Mouse (Mus musculus) ES-Bruce4 (cell line): ENCODE measurements around the gene Mtg2. TPM values are rescaled to one million over a fixed set of nuclear protein-coding genes. Genes with fewer than 3 reads are reported as not detected.
A peak's percentile ranks its signal among the peaks of the same experiment; 100 is the strongest.

ENCODE experiments used
- H3K27ac ChIP-seq: 2 replicates; pipeline ENCODE4 v1.5.1; 2012; ENCODE audit warnings: low read length, inconsistent platforms; ENCODE audit not compliant: insufficient read depth
- H3K27me3 ChIP-seq: 2 replicates; pipeline ENCODE4 v1.6.1; 2012; ENCODE audit warnings: mild to moderate bottlenecking, low read length, inconsistent platforms; ENCODE audit not compliant: control insufficient read depth, poor library complexity, insufficient read depth, severe bottlenecking
- H3K36me3 ChIP-seq: 2 replicates; pipeline ENCODE4 v1.6.1; 2012; ENCODE audit warnings: inconsistent platforms, mild to moderate bottlenecking, low read length, moderate library complexity; ENCODE audit not compliant: control insufficient read depth, poor library complexity, insufficient read depth, severe bottlenecking
- H3K4me1 ChIP-seq: one replicate; pipeline ENCODE4 v1.8.1; 2011; ENCODE audit warnings: low read length; ENCODE audit not compliant: control insufficient read depth, insufficient read depth
- H3K4me3 ChIP-seq: 2 replicates; pipeline ENCODE4 v1.5.1; 2011; ENCODE audit warnings: low read depth, mild to moderate bottlenecking, low read length
- H3K9ac ChIP-seq: 2 replicates; pipeline ENCODE4 v1.6.1; 2012; ENCODE audit warnings: low read depth, mild to moderate bottlenecking, inconsistent platforms; ENCODE audit not compliant: poor library complexity, severe bottlenecking
- H3K9me3 ChIP-seq: replicated peaks from 2 replicates; pipeline ENCODE4 v1.6.1; 2012; ENCODE audit warnings: mild to moderate bottlenecking, low read length, inconsistent platforms; ENCODE audit not compliant: control insufficient read depth, poor library complexity, insufficient read depth, severe bottlenecking
- CTCF ChIP-seq: IDR thresholded peaks from one replicate; pipeline ENCODE4 v1.8.1; 2011; ENCODE audit warnings: low read depth, low read length
- EP300 ChIP-seq: IDR thresholded peaks from 2 replicates; pipeline ENCODE4 v1.6.1; 2011; ENCODE audit warnings: low read depth, low read length; ENCODE audit not compliant: insufficient read depth
- POLR2A ChIP-seq: IDR thresholded peaks from one replicate; pipeline ENCODE4 v1.8.1; 2011; ENCODE audit warnings: low read length; ENCODE audit not compliant: insufficient read depth
- polyA plus RNA-seq: library from polyadenylated mRNA; stranded (reverse); fragments of >200 nt; gene quantifications from 2 replicates; pipeline ENCODE4 v1.2.4, GENCODE M21; 2011; ENCODE audit warnings: low read depth; ENCODE audit not compliant: missing spikeins, insufficient read depth, insufficient read length

The Mtg2 gene
- polyA plus RNA-seq, 1 experiment, result 14.7 TPM

GRCm38 (mm10) chr2:180097585-180097984 is 27.2 kb downstream of the Mtg2 start:
- H3K4me1 ChIP-seq, result no peaks in the 10 kb centered on the region
- H3K4me3 ChIP-seq, result no peak overlapping the region
- H3K9me3 ChIP-seq, result no peaks in the 10 kb centered on the region
- H3K27me3 ChIP-seq, result no peaks in the 10 kb centered on the region
- H3K27ac ChIP-seq, result no peak overlapping the region
- H3K9ac ChIP-seq, result no peak overlapping the region
- no peaks in the 10 kb centered on the region for H3K36me3 ChIP-seq
- TF ChIP-seq POLR2A (no peak), CTCF (no peak), EP300 (no peak)

GRCm38 (mm10) chr2:180098167-180098566 is 27.8 kb downstream of the Mtg2 start:
- Histone ChIP-seq H3K27ac (no peak overlapping the region), H3K9me3 (no peaks in the 10 kb centered on the region), H3K9ac (no peak overlapping the region), H3K4me1 (no peaks in the 10 kb centered on the region), H3K36me3 (no peaks in the 10 kb centered on the region), H3K4me3 (no peak overlapping the region), H3K27me3 (no peaks in the 10 kb centered on the region)
- no peak for TF ChIP-seq POLR2A
- TF ChIP-seq EP300, result no peak
- TF ChIP-seq CTCF, result peak; percentile 8

- Histone ChIP-seq H3K27me3 (no peaks in the 10 kb centered on the region), H3K27ac (no peak overlapping the region), H3K4me3 (no peak overlapping the region), H3K36me3 (no peaks in the 10 kb centered on the region), H3K9me3 (no peaks in the 10 kb centered on the region), H3K9ac (no peak overlapping the region), H3K4me1 (no peaks in the 10 kb centered on the region)
- no peak for TF ChIP-seq CTCF
- TF ChIP-seq EP300, result no peak
- TF ChIP-seq POLR2A, result no peak
These were observed 29.1 kb downstream of the Mtg2 start for GRCm38 (mm10) chr2:180099529-180099928.

- no peaks in the 10 kb centered on the region for H3K9me3 ChIP-seq
- H3K27me3 ChIP-seq, result no peaks in the 10 kb centered on the region
- peak overlapping the region; percentile 60 for H3K4me3 ChIP-seq
- H3K36me3 ChIP-seq, result no peaks in the 10 kb centered on the region
- H3K9ac ChIP-seq, result peak overlapping the region; percentile 41
- H3K27ac ChIP-seq, result no peak overlapping the region
- no peaks in the 10 kb centered on the region for H3K4me1 ChIP-seq
- no peak for TF ChIP-seq CTCF
- TF ChIP-seq POLR2A, result no peak
- TF ChIP-seq EP300, result no peak
These were observed 33.0 kb downstream of the Mtg2 start for GRCm38 (mm10) chr2:180103151-180103977.

- TF ChIP-seq CTCF, result no peak
- TF ChIP-seq EP300, result no peak
- TF ChIP-seq POLR2A, result no peak
- H3K4me3 ChIP-seq, result peak within 1 kb of the TSS; percentile 60
- H3K27ac ChIP-seq, result no peak within 1 kb of the TSS
- H3K9me3 ChIP-seq, result no peaks in the 10 kb centered on the region
- no peaks in the 10 kb centered on the region for H3K36me3 ChIP-seq
- peaks cover under 1% of the 10 kb centered on the region for H3K4me1 ChIP-seq
- peak within 1 kb of the TSS; percentile 44 for H3K9ac ChIP-seq
- H3K27me3 ChIP-seq, result no peaks in the 10 kb centered on the region
These were observed 33.7 kb downstream of the Mtg2 start, which contains the start of gene Hrh3 for GRCm38 (mm10) chr2:180103978-180104658. Gene Hrh3, minus strand, starts transcription at chr2:180104488.
